8 mouse cellular contexts compared by ENCODE assay signal in genomic region chr7:134223444-134224161, GRCm38 (mm10). TPM values are rescaled to one million over a fixed set of nuclear protein-coding genes. Genes with fewer than 3 reads are reported as not detected.
DNase-seq lines count a peak whose midpoint lies in the region; ATAC-seq and TF ChIP-seq lines count a peak whose summit lies in the region.

No protein-coding gene starts in this region.

- ATAC-seq in heart, embryonic 13.5 days (ENCODE audit: extremely low read depth, insufficient number of reproducible peaks, low FRiP score, low TSS enrichment) = no peak
- ATAC-seq in kidney, embryonic 16.5 days (ENCODE audit: low FRiP score, low TSS enrichment) = no peak
- no peak for ATAC-seq in limb, embryonic 14.5 days (ENCODE audit: low FRiP score, low read depth)
- ATAC-seq in midbrain, embryonic 15.5 days (replicated peaks) = no peak
- ATAC-seq in stomach, embryonic 15.5 days (ENCODE audit: insufficient read depth, low FRiP score, low read depth) = no peak

- H3K4me3 ChIP-seq in brown adipose tissue, adult 24 weeks (ENCODE audit: insufficient read depth, low read depth, low read length) = peak overlapping the region; percentile 80
- H3K4me3 ChIP-seq in forebrain, embryonic 10.5 days = peak overlapping the region; percentile 72
- H3K4me3 ChIP-seq in heart, embryonic 13.5 days = peak overlapping the region; percentile 75
- peak overlapping the region; percentile 72 for H3K4me3 ChIP-seq in kidney, embryonic 16.5 days (ENCODE audit: low read length)
- H3K4me3 ChIP-seq in limb, embryonic 14.5 days (replicated peaks; ENCODE audit: low read length) = peak overlapping the region; percentile 64
- peak overlapping the region; percentile 63 for H3K4me3 ChIP-seq in midbrain, embryonic 15.5 days
- H3K4me3 ChIP-seq in stomach, embryonic 15.5 days (replicated peaks) = peak overlapping the region; percentile 53

- no peaks in the 10 kb centered on the region for H3K9me3 ChIP-seq in forebrain, embryonic 10.5 days
- no peaks in the 10 kb centered on the region for H3K9me3 ChIP-seq in heart, embryonic 13.5 days
- no peaks in the 10 kb centered on the region for H3K9me3 ChIP-seq in kidney, embryonic 16.5 days (ENCODE audit: low read length)
- no peaks in the 10 kb centered on the region for H3K9me3 ChIP-seq in limb, embryonic 14.5 days (ENCODE audit: control insufficient read depth, low read length)
- no peaks in the 10 kb centered on the region for H3K9me3 ChIP-seq in midbrain, embryonic 15.5 days
- no peaks in the 10 kb centered on the region for H3K9me3 ChIP-seq in stomach, embryonic 15.5 days

- H3K36me3 ChIP-seq in forebrain, embryonic 10.5 days (replicated peaks) = no peaks in the 10 kb centered on the region
- H3K36me3 ChIP-seq in heart, embryonic 13.5 days = no peaks in the 10 kb centered on the region
- no peaks in the 10 kb centered on the region for H3K36me3 ChIP-seq in kidney, embryonic 16.5 days (ENCODE audit: insufficient read depth, low read length)
- no peaks in the 10 kb centered on the region for H3K36me3 ChIP-seq in limb, embryonic 14.5 days (ENCODE audit: control insufficient read depth, insufficient read depth, low read length)
- no peaks in the 10 kb centered on the region for H3K36me3 ChIP-seq in midbrain, embryonic 15.5 days (replicated peaks)
- no peaks in the 10 kb centered on the region for H3K36me3 ChIP-seq in stomach, embryonic 15.5 days

- no peak for TF ChIP-seq POLR2A in limb, embryonic 14.5 days (IDR thresholded peaks at IDR 0.05; ENCODE audit: borderline replicate concordance, extremely low read depth, insufficient read depth, insufficient read length)

- DNase-seq in 3134 (ENCODE audit: extremely low read depth, insufficient read length, low spot score) = peak; percentile 4
- peak; percentile 80 for DNase-seq in forebrain, embryonic 10.5 days (ENCODE audit: extremely low spot score, low spot score)
- DNase-seq in limb, embryonic 14.5 days (ENCODE audit: low spot score) = peak; percentile 75

- H3K4me1 ChIP-seq in brown adipose tissue, adult 24 weeks (ENCODE audit: control insufficient read depth, insufficient read depth, insufficient read length, low read length) = peaks cover 12% of the 10 kb centered on the region; the same call in 1 of the 2 replicates
- H3K4me1 ChIP-seq in forebrain, embryonic 10.5 days = peaks cover 34% of the 10 kb centered on the region
- peaks cover 23% of the 10 kb centered on the region for H3K4me1 ChIP-seq in heart, embryonic 13.5 days
- peaks cover 25% of the 10 kb centered on the region for H3K4me1 ChIP-seq in kidney, embryonic 16.5 days (ENCODE audit: insufficient read depth, low read length)
- peaks cover 11% of the 10 kb centered on the region for H3K4me1 ChIP-seq in limb, embryonic 14.5 days (ENCODE audit: control insufficient read depth, insufficient read depth, low read length)
- H3K4me1 ChIP-seq in midbrain, embryonic 15.5 days = peaks cover 19% of the 10 kb centered on the region
- peaks cover 9% of the 10 kb centered on the region for H3K4me1 ChIP-seq in stomach, embryonic 15.5 days

- peak overlapping the region; percentile 99 for H3K4me2 ChIP-seq in heart, embryonic 13.5 days
- peak overlapping the region; percentile 89 for H3K4me2 ChIP-seq in kidney, embryonic 16.5 days (replicated peaks; ENCODE audit: low read depth, low read length)
- H3K4me2 ChIP-seq in limb, embryonic 14.5 days (replicated peaks; ENCODE audit: low read depth, low read length, severe bottlenecking) = peak overlapping the region; percentile 96
- H3K4me2 ChIP-seq in midbrain, embryonic 15.5 days = peak overlapping the region; percentile 100
- H3K4me2 ChIP-seq in stomach, embryonic 15.5 days = peak overlapping the region; percentile 92

- peak overlapping the region; percentile 85 for H3K9ac ChIP-seq in heart, embryonic 13.5 days
- peak overlapping the region; percentile 65; the same call in 1 of the 2 replicates for H3K9ac ChIP-seq in kidney, embryonic 16.5 days (replicated peaks; ENCODE audit: low read length)
- H3K9ac ChIP-seq in limb, embryonic 14.5 days (ENCODE audit: low read depth, low read length, severe bottlenecking) = peak overlapping the region; percentile 70; the same call in 1 of the 2 replicates
- no peak overlapping the region for H3K9ac ChIP-seq in midbrain, embryonic 15.5 days
- no peak overlapping the region for H3K9ac ChIP-seq in stomach, embryonic 15.5 days

- peak overlapping the region; percentile 80 for H3K27ac ChIP-seq in brown adipose tissue, adult 24 weeks (replicated peaks; ENCODE audit: low read depth, low read length)
- no peak overlapping the region for H3K27ac ChIP-seq in forebrain, embryonic 10.5 days
- no peak overlapping the region; the same call in 1 of the 2 replicates for H3K27ac ChIP-seq in heart, embryonic 13.5 days (replicated peaks)
- no peak overlapping the region for H3K27ac ChIP-seq in kidney, embryonic 16.5 days (ENCODE audit: low read length)
- H3K27ac ChIP-seq in limb, embryonic 14.5 days (replicated peaks; ENCODE audit: low read depth, low read length) = no peak overlapping the region; the same call in 1 of the 2 replicates
- H3K27ac ChIP-seq in midbrain, embryonic 15.5 days = no peak overlapping the region
- H3K27ac ChIP-seq in stomach, embryonic 15.5 days = 0 out of 2 replicates have a peak overlapping the region, but pooled peaks have one; percentile 26

- 30% methylated on average over 16 of the region's 16 CpGs for WGBS in forebrain, embryonic 10.5 days
- WGBS in heart, embryonic 13.5 days = 22% methylated on average over 16 of the region's 16 CpGs
- 25% methylated on average over 16 of the region's 16 CpGs for WGBS in kidney, embryonic 16.5 days
- 28% methylated on average over 16 of the region's 16 CpGs for WGBS in limb, embryonic 14.5 days
- WGBS in midbrain, embryonic 15.5 days = 29% methylated on average over 16 of the region's 16 CpGs
- 23% methylated on average over 16 of the region's 16 CpGs for WGBS in stomach, embryonic 15.5 days

- peaks cover 45% of the 10 kb centered on the region for H3K27me3 ChIP-seq in forebrain, embryonic 10.5 days (ENCODE audit: poor library complexity, severe bottlenecking)
- peaks cover 14% of the 10 kb centered on the region for H3K27me3 ChIP-seq in heart, embryonic 13.5 days (replicated peaks)
- 0 out of 2 replicates have a peak, but pooled peaks cover 5% of the 10 kb centered on the region for H3K27me3 ChIP-seq in kidney, embryonic 16.5 days (ENCODE audit: insufficient read depth, low read length)
- peaks cover 14% of the 10 kb centered on the region; the same call in 1 of the 2 replicates for H3K27me3 ChIP-seq in limb, embryonic 14.5 days (ENCODE audit: control insufficient read depth, insufficient read depth, low read length)
- peaks cover 8% of the 10 kb centered on the region for H3K27me3 ChIP-seq in midbrain, embryonic 15.5 days (replicated peaks)
- peaks cover 17% of the 10 kb centered on the region for H3K27me3 ChIP-seq in stomach, embryonic 15.5 days (replicated peaks)

RNA-seq across cellular contexts. Expression of gene Adam12, which starts 8.3 kb away (rescaled TPM):
- polyA plus RNA-seq in brown adipose tissue, adult 24 weeks (2012; ENCODE audit: insufficient read depth, insufficient read length, missing spikeins) = 10.4 and 10.5 TPM in 2 replicates
- 0.93 and 1.1 TPM in 2 replicates for polyA plus RNA-seq in forebrain, embryonic 10.5 days (2016; fragmentation: Nextera tagmentation; extraction: Ambion mirVana)
- 3.2 TPM in 2 replicates for polyA plus RNA-seq in heart, embryonic 13.5 days (2015; fragmentation: Nextera tagmentation; extraction: Ambion mirVana)
- polyA plus RNA-seq in kidney, embryonic 16.5 days (2015; fragmentation: Nextera tagmentation; extraction: Ambion mirVana) = 4.5 and 5.2 TPM in 2 replicates
- 18.1 and 19.5 TPM in 2 replicates for polyA plus RNA-seq in limb, embryonic 14.5 days (2012; rRNA removed)
- polyA plus RNA-seq in limb, embryonic 14.5 days (2014; fragmentation: Nextera tagmentation; extraction: Ambion mirVana) = 16.3 and 17.0 TPM in 2 replicates
- polyA plus RNA-seq in midbrain, embryonic 15.5 days (2015; fragmentation: Nextera tagmentation; extraction: Ambion mirVana) = 2.8 and 5.4 TPM in 2 replicates
- polyA plus RNA-seq in stomach, embryonic 15.5 days (2015; fragmentation: Nextera tagmentation; extraction: Ambion mirVana) = 6.3 and 6.7 TPM in 2 replicates

Comparison
In these comparisons a context has a peak if more than half of its experiments do, and no peak if none do; other contexts are left out.
1. DNase-seq: peak in every context shown above with its lines; median percentile 80 in forebrain, embryonic 10.5 days; 75 in limb, embryonic 14.5 days; 4 in 3134.
2. H3K27ac ChIP-seq: peak in brown adipose tissue, adult 24 weeks (single experiment) and stomach, embryonic 15.5 days (single experiment); none in forebrain, embryonic 10.5 days (single experiment), heart, embryonic 13.5 days (single experiment), kidney, embryonic 16.5 days (single experiment), limb, embryonic 14.5 days (single experiment) and midbrain, embryonic 15.5 days (single experiment).
3. H3K9ac ChIP-seq: peak in heart, embryonic 13.5 days (single experiment), kidney, embryonic 16.5 days (single experiment) and limb, embryonic 14.5 days (single experiment); none in midbrain, embryonic 15.5 days (single experiment) and stomach, embryonic 15.5 days (single experiment).
4. Peak in every context shown above with its lines, with median percentiles within 50 percentile points of each other: H3K4me3 ChIP-seq and H3K4me2 ChIP-seq.